Mouse (Mus musculus) ES-E14 (cell line): ENCODE data around the gene Cacna1d. TPM values are rescaled to one million over a fixed set of nuclear protein-coding genes. Genes with fewer than 3 reads are reported as not detected.

Experiments
- DNase-seq: peaks from one replicate; pipeline ENCODE4 v3.0.0-alpha.2; 2013; ENCODE audit warnings: low read depth, low spot score
- H3K27ac ChIP-seq: 2 replicates; pipeline ENCODE4 v1.5.1; 2012; ENCODE audit warnings: low read depth, mild to moderate bottlenecking, low read length, moderate library complexity, mixed read lengths; ENCODE audit not compliant: poor library complexity, insufficient read depth, severe bottlenecking
- H3K36me3 ChIP-seq: 2 replicates; pipeline ENCODE4 v1.6.1; 2012; ENCODE audit warnings: mild to moderate bottlenecking, low read length, moderate library complexity, mixed read lengths; ENCODE audit not compliant: control insufficient read depth, poor library complexity, insufficient read depth, severe bottlenecking
- H3K4me1 ChIP-seq, 2 experiments: fragments of 150-350 bp in 1 of 2; sonication (generic) in 1 of 2; 2 replicates each; pipeline ENCODE4 v1.6.1; 2012; ENCODE audit warnings: low read length in 2 of 2, mild to moderate bottlenecking in 1 of 2, mixed read lengths in 1 of 2; ENCODE audit not compliant: control insufficient read depth in 2 of 2, insufficient read depth in 2 of 2, poor library complexity in 1 of 2
- H3K4me3 ChIP-seq, 2 experiments: fragments of 150-350 bp in 1 of 2; sonication (generic) in 1 of 2; 2 replicates each; pipeline ENCODE4 v1.5.1; 2012; ENCODE audit warnings: low read length in 2 of 2, low read depth in 1 of 2, mild to moderate bottlenecking in 1 of 2, mixed read lengths in 1 of 2; ENCODE audit not compliant: insufficient read depth in 1 of 2, poor library complexity in 1 of 2, severe bottlenecking in 1 of 2
- H3K9ac ChIP-seq: 2 replicates; pipeline ENCODE4 v1.6.1; 2012; ENCODE audit warnings: low read depth, mild to moderate bottlenecking, low read length, mixed read lengths; ENCODE audit not compliant: poor library complexity, insufficient read depth, severe bottlenecking
- H3K9me3 ChIP-seq: fragments of 150-350 bp; sonication (generic); 2 replicates; pipeline ENCODE4 v1.6.1; 2012; ENCODE audit warnings: low read depth, mild to moderate bottlenecking, low read length; ENCODE audit not compliant: control insufficient read depth, insufficient read depth
- CHD2 ChIP-seq: IDR thresholded peaks from 2 replicates; pipeline ENCODE4 v1.6.1; 2014; ENCODE audit warnings: mild to moderate bottlenecking, low read depth, low read length, inconsistent platforms
- HCFC1 ChIP-seq: IDR thresholded peaks from 2 replicates; pipeline ENCODE4 v1.6.1; 2012; ENCODE audit warnings: low read length, inconsistent platforms, borderline replicate concordance; ENCODE audit not compliant: insufficient read depth
- MAFK ChIP-seq: IDR thresholded peaks from 2 replicates; pipeline ENCODE4 v1.6.1; 2014; ENCODE audit warnings: mild to moderate bottlenecking, low read depth, low read length, inconsistent platforms; ENCODE audit not compliant: insufficient read depth
- ZC3H11A ChIP-seq: IDR thresholded peaks from 2 replicates; pipeline ENCODE4 v1.6.1; 2012; ENCODE audit warnings: low read depth, mild to moderate bottlenecking, inconsistent platforms, low read length, borderline replicate concordance
- ZNF384 ChIP-seq: IDR thresholded peaks from 2 replicates; pipeline ENCODE4 v1.6.1; 2012; ENCODE audit warnings: low read depth, low read length, inconsistent platforms
- in situ Hi-C, 2 experiments: fragments of 600-800 bp; cut with MboI; formaldehyde crosslinking; loops; one replicate each; pipeline ENCODE4 v1.15.1; 2025; ENCODE audit warnings: low sequenced_read_pairs in 2 of 2, inconsistent platforms in 1 of 2; ENCODE audit not compliant: unreplicated experiment in 2 of 2
- total RNA-seq: library from RNA; depleted of rRNA; stranded (reverse); fragments of 300-350 nt; gene quantifications from 2 replicates; pipeline ENCODE4 v1.2.3, GENCODE M21; 2012

Cacna1d gene
- total RNA-seq, 1 experiment, result 0.36 TPM

- in situ Hi-C loops, result loop anchor here (25.0 kb wide), 2 partner anchors 333 to 358 kb away; partner anchors contain the start of genes Cacna1d (in 1 of the 2) and Dcp1a (in 1 of the 2)
- Histone ChIP-seq H3K4me1 (peaks cover 0 to 2% of the 10 kb centered on the region in 2 experiments; a peak in 1 of 4 replicates), H3K9me3 (no peaks in the 10 kb centered on the region), H3K9ac (no peak overlapping the region), H3K4me3 (peak overlapping the region; percentile 4 to 62; a peak in 3 of 4 replicates), H3K27ac (no peak overlapping the region), H3K36me3 (no peaks in the 10 kb centered on the region)
- peak; percentile 71 for DNase-seq
- TF ChIP-seq ZNF384 (no peak), CHD2 (no peak), ZC3H11A (no peak), HCFC1 (no peak), MAFK (no peak)
Observed at GRCm38 (mm10) chr14:30129378-30129777, 361.9 kb downstream of the Cacna1d start.

GRCm38 (mm10) chr14:30124951-30125690 is 366.1 kb downstream of the Cacna1d start:
- no peak for TF ChIP-seq ZC3H11A
- no peak for TF ChIP-seq CHD2
- no peak for TF ChIP-seq MAFK
- no peak for TF ChIP-seq HCFC1
- no peak for TF ChIP-seq ZNF384
- no peak for DNase-seq
- Histone ChIP-seq H3K9ac (no peak overlapping the region), H3K36me3 (no peaks in the 10 kb centered on the region), H3K27ac (no peak overlapping the region), H3K9me3 (no peaks in the 10 kb centered on the region), H3K4me3 (no peak overlapping the region), H3K4me1 (no peaks in the 10 kb centered on the region)
- in situ Hi-C loops, result loop anchor here (25.0 kb wide), 2 partner anchors 337 to 362 kb away; partner anchors contain the start of genes Cacna1d (in 1 of the 2) and Dcp1a (in 1 of the 2)

GRCm38 (mm10) chr14:30120023-30120422 is 371.2 kb downstream of the Cacna1d start:
- in situ Hi-C loops, result no loop called here
- Histone ChIP-seq H3K4me3 (no peak overlapping the region), H3K27ac (no peak overlapping the region), H3K36me3 (no peaks in the 10 kb centered on the region), H3K9me3 (no peaks in the 10 kb centered on the region), H3K9ac (no peak overlapping the region), H3K4me1 (no peaks in the 10 kb centered on the region)
- TF ChIP-seq CHD2 (no peak), HCFC1 (no peak), ZNF384 (no peak), MAFK (no peak), ZC3H11A (no peak)
- DNase-seq, result no peak

- Histone ChIP-seq H3K9ac (no peak overlapping the region), H3K9me3 (no peaks in the 10 kb centered on the region), H3K27ac (no peak overlapping the region), H3K36me3 (no peaks in the 10 kb centered on the region), H3K4me3 (no peak overlapping the region), H3K4me1 (no peaks in the 10 kb centered on the region)
- in situ Hi-C loops, result no loop called here
- no peak for DNase-seq
- TF ChIP-seq HCFC1 (no peak), ZC3H11A (no peak), MAFK (no peak), CHD2 (no peak), ZNF384 (no peak)
Observed at GRCm38 (mm10) chr14:30113392-30114108, 377.7 kb downstream of the Cacna1d start.
